Mouse (Mus musculus): Measurements from ENCODE around the gene D930020B18Rik.
A peak's percentile ranks its signal among the peaks of the same experiment; 100 is the strongest.

Gene D930020B18Rik

GRCm38 (mm10) chr10:121639573-121639972 lies 1.8 kb upstream of the D930020B18Rik start:
- DNase-seq (ENCODE audit: low spot score) = no peak

DNA sequence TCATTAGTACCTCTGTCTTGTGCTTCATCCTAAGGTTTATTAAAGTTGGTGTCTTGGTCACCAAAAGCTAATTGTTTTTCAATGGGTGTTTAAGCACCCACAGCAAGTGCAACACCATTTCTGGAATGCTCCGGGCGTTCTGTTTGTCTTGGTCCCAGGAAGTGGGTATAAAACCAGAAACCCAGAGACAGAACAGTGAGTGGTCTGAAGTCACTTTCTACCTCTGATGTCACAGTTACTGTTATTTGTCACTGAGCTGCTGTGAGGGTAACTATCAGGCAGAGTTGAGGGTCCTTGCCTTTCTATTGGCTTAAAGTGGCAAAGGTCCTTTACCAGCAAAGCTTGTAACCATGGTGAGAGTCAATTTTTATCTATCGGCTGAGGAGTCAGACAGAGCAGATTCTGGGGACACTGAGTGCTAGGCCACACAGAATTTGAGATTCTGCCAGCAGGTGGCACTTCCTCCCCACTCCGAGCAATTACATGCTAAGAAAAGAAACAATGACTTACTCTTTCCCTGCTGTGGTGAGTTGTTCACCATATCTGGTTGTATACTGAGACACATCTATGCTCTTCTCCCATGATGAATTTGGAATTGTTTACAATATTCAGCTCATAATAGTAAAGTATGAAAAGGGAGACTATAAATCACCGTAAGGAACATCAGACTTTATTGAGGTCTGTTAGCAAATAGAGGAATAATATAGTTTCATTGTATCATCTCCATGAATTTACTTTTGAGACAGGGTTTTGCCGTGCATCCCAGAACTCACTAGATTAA lies 1.0 kb upstream of the D930020B18Rik start:
- no peak for DNase-seq (ENCODE audit: low spot score)

DNA sequence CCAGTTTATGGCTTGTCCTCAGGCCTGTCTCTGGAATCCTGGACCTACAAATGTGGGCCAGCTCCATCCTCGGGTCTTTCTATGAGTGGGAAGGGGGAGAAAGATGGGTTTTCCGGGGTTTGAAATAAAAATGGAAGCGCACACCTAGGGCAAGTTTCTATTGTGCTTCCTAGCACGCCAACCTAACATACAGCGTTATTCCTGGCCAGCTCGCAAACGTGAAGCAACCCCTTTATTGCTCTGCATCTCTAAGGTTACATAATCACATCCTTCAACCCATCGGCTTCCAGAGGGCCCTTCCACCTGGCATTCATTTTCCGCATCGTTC lies 480 bp upstream of the D930020B18Rik start:
- no peak for DNase-seq (ENCODE audit: low spot score)

- DNase-seq (ENCODE audit: low spot score) = no peak
Measured at GRCm38 (mm10) chr10:121642054-121642947, 913 bp downstream of the D930020B18Rik start.

- DNase-seq (ENCODE audit: low spot score) = no peak
Measured at GRCm38 (mm10) chr10:121646294-121646693, 4.9 kb downstream of the D930020B18Rik start.

DNA sequence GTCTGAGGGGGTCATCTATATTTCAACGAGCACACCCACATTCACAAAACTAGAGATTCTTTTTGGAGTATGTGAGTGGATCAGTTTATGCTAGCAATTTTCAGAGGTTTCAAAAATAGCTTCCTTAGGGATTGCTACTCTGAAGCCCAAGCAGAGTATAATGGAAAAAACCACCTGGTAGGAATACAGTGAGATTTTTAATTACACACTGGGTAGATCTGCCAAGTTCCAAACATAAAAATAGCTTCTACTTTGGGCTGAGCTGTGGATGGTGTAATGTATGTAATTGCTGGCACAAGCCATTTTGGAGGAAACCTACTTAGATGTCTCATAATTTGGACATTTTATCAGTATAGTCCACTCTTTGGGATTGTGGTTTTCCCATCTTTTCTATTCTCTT lies 11.7 kb downstream of the D930020B18Rik start:
- no peak for DNase-seq (ENCODE audit: low spot score)

DNA sequence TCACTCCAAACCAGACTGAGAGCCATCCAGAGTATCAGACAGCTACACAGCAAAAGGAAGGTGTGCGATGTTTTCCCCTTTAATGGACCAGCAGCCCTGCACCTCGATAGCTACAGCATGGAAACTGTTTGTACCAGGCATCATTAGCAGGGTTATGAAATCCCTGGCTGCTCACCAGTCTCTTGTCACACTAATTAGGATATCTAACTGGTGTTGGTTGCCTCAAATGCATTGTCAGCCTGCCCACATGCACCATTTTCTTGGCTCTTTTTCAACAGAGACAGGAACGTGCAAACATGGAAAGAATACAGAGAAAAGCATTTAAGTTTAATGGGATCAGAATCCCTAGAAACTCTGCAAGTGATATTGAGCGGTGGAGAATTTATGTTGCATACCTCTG lies 14.5 kb downstream of the D930020B18Rik start:
- DNase-seq (ENCODE audit: low spot score) = no peak

- no peak for DNase-seq (ENCODE audit: low spot score)
Measured at GRCm38 (mm10) chr10:121662711-121663110, 21.3 kb downstream of the D930020B18Rik start.

DNA sequence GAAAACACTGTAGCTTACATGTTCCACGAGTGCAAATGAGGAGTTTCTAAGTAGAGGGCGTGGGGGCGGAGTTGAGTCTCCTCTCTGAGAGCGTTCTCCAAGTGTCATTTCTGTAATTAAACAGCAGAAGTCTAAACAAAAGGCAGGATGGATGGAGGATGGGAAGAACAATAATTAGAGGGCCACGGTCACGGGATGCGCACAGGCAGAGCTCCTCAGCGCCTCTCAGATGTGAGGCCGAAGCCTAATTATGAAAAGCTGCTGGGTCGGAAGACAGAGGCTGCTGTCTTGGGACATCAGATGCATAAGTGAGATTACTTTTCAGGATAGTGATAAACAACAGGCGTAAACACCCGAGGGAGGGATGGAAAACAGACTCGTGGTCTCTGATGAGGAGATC lies 22.2 kb downstream of the D930020B18Rik start:
- DNase-seq (ENCODE audit: low spot score) = no peak

- no peak for DNase-seq (ENCODE audit: low spot score)
Measured at GRCm38 (mm10) chr10:121665631-121666145, 24.3 kb downstream of the D930020B18Rik start.

- DNase-seq (ENCODE audit: low spot score) = no peak
Measured at GRCm38 (mm10) chr10:121669103-121669502, 27.7 kb downstream of the D930020B18Rik start.

DNA sequence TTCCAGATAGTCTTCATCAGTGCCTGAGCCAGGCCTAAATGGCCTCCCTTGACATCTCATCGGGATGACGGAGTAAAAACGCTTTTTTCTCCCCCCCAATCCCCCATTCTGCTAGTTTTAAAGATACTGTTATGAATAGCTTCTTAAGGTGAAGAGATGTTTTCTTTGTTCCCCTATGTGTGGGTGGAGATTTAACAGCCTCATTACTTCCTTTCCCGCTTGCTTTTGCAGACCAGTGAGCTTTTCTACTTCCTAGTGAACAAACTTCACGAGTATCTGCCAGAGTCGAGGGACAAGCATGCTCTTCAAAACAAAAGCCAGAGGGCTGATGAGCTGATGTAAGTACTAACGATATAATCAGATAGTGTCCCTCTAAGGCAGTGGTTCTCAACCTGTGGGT lies 35.6 kb downstream of the D930020B18Rik start:
- no peak for DNase-seq (ENCODE audit: low spot score)

DNA sequence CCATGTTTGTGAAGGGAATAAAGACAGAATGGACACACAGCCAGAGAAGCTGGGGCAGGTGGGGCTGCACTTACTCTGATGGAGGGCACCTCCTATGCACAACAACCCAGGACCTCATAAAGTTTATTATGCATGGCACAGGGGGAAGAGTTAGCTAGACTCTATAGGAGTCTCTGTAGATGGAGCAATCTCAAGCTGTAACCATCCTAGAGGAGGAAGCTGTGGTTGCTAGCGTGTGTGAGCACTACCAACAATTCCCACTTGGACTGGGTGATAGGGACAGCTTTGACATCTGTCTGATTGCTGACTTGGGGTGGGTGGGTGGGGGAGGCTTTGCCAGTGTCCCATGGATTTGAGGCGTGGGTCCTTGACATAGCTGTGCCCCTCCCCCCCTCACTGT lies 39.5 kb downstream of the D930020B18Rik start:
- no peak for DNase-seq (ENCODE audit: low spot score)

- DNase-seq (ENCODE audit: low spot score) = no peak
Measured at GRCm38 (mm10) chr10:121682539-121682938, 41.2 kb downstream of the D930020B18Rik start.

GRCm38 (mm10) chr10:121686153-121686660 lies 44.8 kb downstream of the D930020B18Rik start:
- no peak for DNase-seq (ENCODE audit: low spot score)

- no peak for DNase-seq (ENCODE audit: low spot score)
Measured at GRCm38 (mm10) chr10:121687511-121687910, 46.1 kb downstream of the D930020B18Rik start.

- DNase-seq (ENCODE audit: low spot score) = peak; percentile 79
Measured at GRCm38 (mm10) chr10:121689591-121690314, 48.4 kb downstream of the D930020B18Rik start.

DNA sequence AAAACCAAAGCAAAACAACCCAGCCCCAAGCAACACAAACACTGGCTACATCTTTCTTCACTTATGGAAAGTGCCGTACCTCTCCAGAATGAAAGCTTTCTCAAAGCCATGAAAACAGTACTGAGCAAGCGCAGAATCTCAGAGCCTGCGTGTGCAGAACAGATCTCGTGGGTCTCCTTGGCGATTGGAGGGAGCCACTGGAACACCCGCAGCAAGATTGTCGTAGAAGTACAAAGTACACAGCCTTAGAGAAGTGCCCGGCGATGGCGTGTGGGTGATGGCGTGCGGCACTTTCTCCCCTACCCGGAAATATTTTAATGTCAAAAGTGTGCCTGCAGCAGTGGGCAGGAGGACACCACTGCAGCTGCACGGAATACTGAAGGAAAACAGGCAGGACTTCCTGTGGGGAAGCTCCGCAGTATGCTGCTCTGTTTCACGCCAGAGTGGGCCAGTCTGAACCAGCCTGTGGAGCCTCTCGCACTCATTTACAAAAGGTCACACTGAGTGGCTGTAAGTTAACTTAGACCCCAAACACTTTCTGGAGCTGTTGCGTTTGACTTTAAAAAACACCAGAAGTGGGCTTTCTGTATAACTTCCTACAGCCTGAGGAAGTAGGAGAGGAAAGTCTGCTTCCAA lies 51.7 kb downstream of the D930020B18Rik start:
- no peak for DNase-seq (ENCODE audit: low spot score)

DNA sequence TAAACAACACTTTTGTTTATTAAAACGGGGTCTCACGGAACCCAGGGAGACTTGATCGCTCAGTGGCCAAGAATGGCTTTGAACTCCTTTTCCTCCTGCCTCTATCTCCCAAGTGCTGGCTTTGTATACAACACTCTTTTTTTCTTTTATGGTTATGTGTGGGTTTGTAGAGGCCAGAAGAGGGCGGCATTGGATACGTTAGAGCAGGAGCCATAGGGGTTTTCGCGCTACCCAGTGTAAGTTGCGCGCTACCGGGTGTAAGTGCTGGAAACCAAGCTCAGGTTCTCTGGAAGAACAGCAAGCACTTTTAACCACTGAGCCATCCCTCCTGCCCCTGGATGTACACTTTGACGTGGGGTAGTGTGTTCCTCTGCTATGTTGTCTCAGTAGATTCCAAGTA lies 53.2 kb downstream of the D930020B18Rik start:
- DNase-seq (ENCODE audit: low spot score) = no peak

- peak; percentile 62 for DNase-seq (ENCODE audit: low spot score)
Measured at GRCm38 (mm10) chr10:121701296-121702248, 60.2 kb downstream of the D930020B18Rik start.
